Mouse (Mus musculus): Measurements from ENCODE around the gene Fry. TPM values are rescaled to one million over a fixed set of nuclear protein-coding genes. Genes with fewer than 3 reads are reported as not detected.

The Fry gene
- polyA plus RNA-seq, 1 experiment from 2014 or later = 3.2 TPM

DNA sequence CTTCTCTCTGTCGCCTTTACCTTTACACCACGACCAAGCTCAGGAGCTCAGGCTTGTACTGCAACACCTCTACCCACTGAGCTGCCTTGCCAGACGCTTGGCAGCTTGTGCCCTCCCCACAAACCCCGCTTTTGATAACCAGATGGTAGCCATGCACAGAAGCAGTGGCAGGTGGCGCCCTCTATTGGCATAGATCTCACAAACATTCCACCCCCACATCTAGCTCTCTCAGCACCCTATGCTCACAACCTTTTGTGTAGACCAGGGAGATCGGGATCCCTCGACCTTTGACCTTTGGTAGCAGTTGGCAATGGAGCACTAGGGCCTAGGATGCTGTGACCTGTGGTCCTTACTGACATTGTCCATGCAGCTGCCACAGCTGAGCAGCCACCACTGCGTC lies 171.2 kb downstream of the Fry start:
- H3K27ac ChIP-seq (ENCODE audit: low read depth) = no peak overlapping the region
- H3K9ac ChIP-seq (replicated peaks) = no peak overlapping the region
- H3K27me3 ChIP-seq (ENCODE audit: insufficient read depth, low read length) = no peaks in the 10 kb centered on the region
- no peaks in the 10 kb centered on the region for H3K9me3 ChIP-seq (ENCODE audit: low read length)
- 61% methylated on average over 8 of the region's 8 CpGs for WGBS (ENCODE audit: insufficient replicate concordance)
- TF ChIP-seq CTCF (IDR thresholded peaks at IDR 0.05; ENCODE audit: low read depth) = peak; percentile 65
- no peak for TF ChIP-seq EP300 (IDR thresholded peaks at IDR 0.05; ENCODE audit: low read depth)
- H3K36me3 ChIP-seq (replicated peaks; ENCODE audit: insufficient read depth, low read length) = no peaks in the 10 kb centered on the region
- peaks cover 4% of the 10 kb centered on the region; the same call in 1 of the 2 replicates for H3K4me1 ChIP-seq (ENCODE audit: insufficient read depth)
- ATAC-seq = peak; percentile 23
- H3K4me2 ChIP-seq (ENCODE audit: low read depth, low read length) = no peak overlapping the region
- DNase-seq = peak; percentile 44
- H3K4me3 ChIP-seq (ENCODE audit: low read depth, low read length) = no peak overlapping the region

DNA sequence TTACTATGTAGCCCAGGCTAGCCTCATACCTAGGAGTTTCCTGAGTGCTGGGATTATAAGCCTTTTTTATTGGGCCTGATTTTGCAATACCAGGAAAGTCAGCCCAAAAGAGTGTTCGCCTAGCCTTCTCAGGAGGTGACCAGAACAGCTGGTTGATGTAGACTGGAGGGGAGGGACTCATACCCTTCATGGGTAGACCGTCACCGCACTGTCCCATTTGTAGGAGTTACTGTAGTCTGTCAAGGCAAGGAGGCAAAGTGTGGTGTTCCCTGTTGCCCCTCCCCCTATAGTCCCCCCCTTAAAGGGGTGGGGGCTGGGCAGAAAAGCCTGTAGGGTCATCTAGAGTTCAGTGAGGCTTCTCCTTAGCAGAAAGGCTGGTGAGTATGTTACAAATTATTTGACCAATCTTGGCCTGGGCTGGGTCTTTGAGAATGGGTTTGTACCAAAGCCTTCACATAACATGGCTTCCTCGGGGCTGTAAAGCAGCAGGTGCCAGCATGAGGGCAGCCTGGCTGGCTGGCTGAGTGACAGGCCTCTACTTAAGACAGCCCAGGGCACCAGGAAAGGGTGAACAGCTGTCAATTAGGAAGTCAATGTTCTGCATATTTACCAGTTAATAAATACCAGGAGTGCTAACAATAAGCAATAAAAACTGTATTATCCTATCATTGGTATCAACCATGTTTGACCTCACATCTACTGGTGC lies 172.2 kb downstream of the Fry start:
- H3K4me2 ChIP-seq (ENCODE audit: low read depth, low read length) = no peak overlapping the region
- no peak overlapping the region for H3K4me3 ChIP-seq (ENCODE audit: low read depth, low read length)
- DNase-seq = no peak
- TF ChIP-seq CTCF (IDR thresholded peaks at IDR 0.05; ENCODE audit: low read depth) (no peak), EP300 (IDR thresholded peaks at IDR 0.05; ENCODE audit: low read depth) (no peak)
- no peak overlapping the region for H3K9ac ChIP-seq (replicated peaks)
- no peak for ATAC-seq
- no peaks in the 10 kb centered on the region for H3K27me3 ChIP-seq (ENCODE audit: insufficient read depth, low read length)
- no peaks in the 10 kb centered on the region for H3K36me3 ChIP-seq (replicated peaks; ENCODE audit: insufficient read depth, low read length)
- H3K4me1 ChIP-seq (ENCODE audit: insufficient read depth) = peaks cover 4% of the 10 kb centered on the region; the same call in 1 of the 2 replicates
- no peak overlapping the region for H3K27ac ChIP-seq (ENCODE audit: low read depth)
- 80% methylated on average over 4 of the region's 4 CpGs for WGBS (ENCODE audit: insufficient replicate concordance)
- no peaks in the 10 kb centered on the region for H3K9me3 ChIP-seq (ENCODE audit: low read length)

- Histone ChIP-seq H3K4me2 (ENCODE audit: low read depth, low read length) (no peak overlapping the region), H3K9me3 (ENCODE audit: low read length) (no peaks in the 10 kb centered on the region), H3K4me1 (ENCODE audit: insufficient read depth) (no peaks in the 10 kb centered on the region; the same call in 1 of the 2 replicates), H3K36me3 (replicated peaks; ENCODE audit: insufficient read depth, low read length) (no peaks in the 10 kb centered on the region), H3K27ac (ENCODE audit: low read depth) (no peak overlapping the region), H3K4me3 (ENCODE audit: low read depth, low read length) (no peak overlapping the region), H3K9ac (replicated peaks) (no peak overlapping the region), H3K27me3 (ENCODE audit: insufficient read depth, low read length) (no peaks in the 10 kb centered on the region)
- ATAC-seq = no peak
- 71% methylated on average over 6 of the region's 6 CpGs for WGBS (ENCODE audit: insufficient replicate concordance)
- no peak for DNase-seq
- TF ChIP-seq CTCF (IDR thresholded peaks at IDR 0.05; ENCODE audit: low read depth) = no peak
Measured at GRCm38 (mm10) chr5:150291216-150291615, 172.8 kb downstream of the Fry start.

- Histone ChIP-seq H3K36me3 (replicated peaks; ENCODE audit: insufficient read depth, low read length) (no peaks in the 10 kb centered on the region), H3K9ac (replicated peaks) (no peak overlapping the region), H3K27ac (ENCODE audit: low read depth) (no peak overlapping the region), H3K9me3 (ENCODE audit: low read length) (no peaks in the 10 kb centered on the region), H3K4me3 (ENCODE audit: low read depth, low read length) (no peak overlapping the region), H3K4me1 (ENCODE audit: insufficient read depth) (no peaks in the 10 kb centered on the region; the same call in 1 of the 2 replicates), H3K27me3 (ENCODE audit: insufficient read depth, low read length) (no peaks in the 10 kb centered on the region), H3K4me2 (ENCODE audit: low read depth, low read length) (no peak overlapping the region)
- WGBS (ENCODE audit: insufficient replicate concordance) = 48% methylated on average over 3 of the region's 3 CpGs
- no peak for ATAC-seq
- no peak for DNase-seq
- TF ChIP-seq CTCF (IDR thresholded peaks at IDR 0.05; ENCODE audit: low read depth) (no peak), EP300 (IDR thresholded peaks at IDR 0.05; ENCODE audit: low read depth) (no peak)
Measured at GRCm38 (mm10) chr5:150292186-150292585, 173.7 kb downstream of the Fry start.

DNA sequence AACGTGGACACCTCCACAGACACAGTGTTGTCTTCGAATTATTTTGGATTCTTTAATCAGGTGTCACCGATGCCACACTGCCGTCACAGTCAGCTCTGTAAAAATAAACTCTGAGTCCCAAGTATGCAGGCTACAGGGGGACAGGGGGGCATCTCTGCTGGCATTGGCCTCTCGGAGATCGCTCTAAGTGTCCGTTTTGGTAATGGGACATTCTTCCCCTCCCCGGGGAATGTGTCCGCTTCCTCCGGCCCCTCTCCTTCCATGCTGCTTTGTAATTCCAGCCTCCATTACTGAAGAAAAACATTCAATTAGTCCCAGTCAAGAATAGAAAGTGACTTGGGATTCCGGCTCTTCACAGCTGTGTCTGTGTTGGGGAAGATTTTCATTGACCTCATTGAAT lies 175.9 kb downstream of the Fry start:
- DNase-seq (no peak), ATAC-seq (no peak)
- TF ChIP-seq EP300 (IDR thresholded peaks at IDR 0.05; ENCODE audit: low read depth) = no peak
- no peak for TF ChIP-seq CTCF (IDR thresholded peaks at IDR 0.05; ENCODE audit: low read depth)
- Histone ChIP-seq H3K9me3 (ENCODE audit: low read length) (no peaks in the 10 kb centered on the region), H3K27me3 (ENCODE audit: insufficient read depth, low read length) (no peaks in the 10 kb centered on the region), H3K4me3 (ENCODE audit: low read depth, low read length) (no peak overlapping the region), H3K27ac (ENCODE audit: low read depth) (no peak overlapping the region), H3K36me3 (replicated peaks; ENCODE audit: insufficient read depth, low read length) (no peaks in the 10 kb centered on the region), H3K4me1 (ENCODE audit: insufficient read depth) (no peaks in the 10 kb centered on the region; the same call in 1 of the 2 replicates), H3K9ac (replicated peaks) (no peak overlapping the region), H3K4me2 (ENCODE audit: low read depth, low read length) (no peak overlapping the region)
- WGBS (ENCODE audit: insufficient replicate concordance) = 84% methylated on average over 11 of the region's 11 CpGs

DNA sequence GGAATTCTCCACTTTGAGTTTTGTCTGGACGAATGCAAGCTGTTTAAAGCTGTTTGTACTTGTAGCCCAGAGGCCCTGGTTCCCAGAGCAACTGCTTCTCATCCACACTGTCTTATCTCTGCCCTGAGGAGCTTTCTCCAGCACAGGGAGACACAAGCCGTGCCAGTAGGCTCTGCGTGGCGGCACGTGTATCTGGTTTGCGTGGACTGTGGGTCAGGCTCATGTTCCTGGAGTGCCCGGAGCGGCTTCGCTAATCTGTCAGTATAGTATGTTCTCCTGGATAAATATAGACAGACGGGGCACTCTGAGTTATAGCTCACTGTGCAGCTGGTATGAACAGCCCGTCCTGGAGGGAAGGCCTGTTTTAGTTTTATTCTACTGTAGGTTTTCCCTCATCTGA lies 176.7 kb downstream of the Fry start:
- ATAC-seq (no peak), DNase-seq (no peak)
- WGBS (ENCODE audit: insufficient replicate concordance) = 75% methylated on average over 11 of the region's 11 CpGs
- no peaks in the 10 kb centered on the region for H3K36me3 ChIP-seq (replicated peaks; ENCODE audit: insufficient read depth, low read length)
- no peaks in the 10 kb centered on the region; the same call in 1 of the 2 replicates for H3K4me1 ChIP-seq (ENCODE audit: insufficient read depth)
- H3K27ac ChIP-seq (ENCODE audit: low read depth) = no peak overlapping the region
- no peak overlapping the region for H3K4me3 ChIP-seq (ENCODE audit: low read depth, low read length)
- no peak overlapping the region for H3K4me2 ChIP-seq (ENCODE audit: low read depth, low read length)
- H3K9ac ChIP-seq (replicated peaks) = no peak overlapping the region
- no peaks in the 10 kb centered on the region for H3K9me3 ChIP-seq (ENCODE audit: low read length)
- TF ChIP-seq CTCF (IDR thresholded peaks at IDR 0.05; ENCODE audit: low read depth) = no peak
- no peak for TF ChIP-seq EP300 (IDR thresholded peaks at IDR 0.05; ENCODE audit: low read depth)
- no peaks in the 10 kb centered on the region for H3K27me3 ChIP-seq (ENCODE audit: insufficient read depth, low read length)
